Mouse (Mus musculus) spleen, adult 2 months (tissue): ENCODE measurements at regions not wholly inside any gene's neighbourhood (a gene's known extent, or its start where the extent isn't known, plus 50 kb on each side); places are given as distances from the start of the nearest gene placed in this dataset.

Source experiments
- DNase-seq, 2 experiments: peaks; one replicate each; pipeline versions ENCODE4 v3.0.0 to v3.0.0-alpha.2; 2012 to 2021; ENCODE audit warnings: low spot score in 2 of 2, low read depth in 1 of 2
- H3K27ac ChIP-seq: fragments of 200-500 bp; 2 replicates; pipeline ENCODE4 v1.5.1; 2012; ENCODE audit warnings: low read length, inconsistent platforms; ENCODE audit not compliant: insufficient read depth
- H3K27me3 ChIP-seq: fragments of 200-500 bp; 2 replicates; pipeline ENCODE4 v1.6.1; 2012; ENCODE audit warnings: mild to moderate bottlenecking, moderate library complexity, low read length, inconsistent platforms; ENCODE audit not compliant: control insufficient read depth, insufficient read depth
- H3K36me3 ChIP-seq: fragments of 200-500 bp; 2 replicates; pipeline ENCODE4 v1.6.1; 2012; ENCODE audit warnings: mild to moderate bottlenecking, low read length, inconsistent platforms; ENCODE audit not compliant: control insufficient read depth, insufficient read depth
- H3K4me1 ChIP-seq: fragments of 200-500 bp; 2 replicates; pipeline ENCODE4 v1.6.1; 2011; ENCODE audit warnings: inconsistent platforms; ENCODE audit not compliant: control insufficient read depth, insufficient read depth, insufficient read length
- H3K4me3 ChIP-seq: fragments of 200-500 bp; 2 replicates; pipeline ENCODE4 v1.5.1; 2011; ENCODE audit warnings: mild to moderate bottlenecking, inconsistent platforms; ENCODE audit not compliant: insufficient read depth, insufficient read length; ENCODE audit errors: extremely low read depth
- CTCF ChIP-seq: fragments of 200-500 bp; IDR thresholded peaks from 2 replicates; pipeline ENCODE4 v1.5.1; 2011; ENCODE audit warnings: mild to moderate bottlenecking, inconsistent platforms; ENCODE audit not compliant: insufficient read depth, insufficient read length, insufficient replicate concordance; ENCODE audit errors: extremely low read depth
- POLR2A ChIP-seq: fragments of 200-500 bp; IDR thresholded peaks from 2 replicates; pipeline ENCODE4 v1.6.1; 2011; ENCODE audit warnings: low read depth, low read length, inconsistent platforms
- WGBS: fragments of 180-500 bp; shearing (Covaris S2); methylation state at CpG from one replicate; pipeline ENCODE4 v1.1.7; 2018; 5-methylcytosine and 5-hydroxymethylcytosine counted together

DNA sequence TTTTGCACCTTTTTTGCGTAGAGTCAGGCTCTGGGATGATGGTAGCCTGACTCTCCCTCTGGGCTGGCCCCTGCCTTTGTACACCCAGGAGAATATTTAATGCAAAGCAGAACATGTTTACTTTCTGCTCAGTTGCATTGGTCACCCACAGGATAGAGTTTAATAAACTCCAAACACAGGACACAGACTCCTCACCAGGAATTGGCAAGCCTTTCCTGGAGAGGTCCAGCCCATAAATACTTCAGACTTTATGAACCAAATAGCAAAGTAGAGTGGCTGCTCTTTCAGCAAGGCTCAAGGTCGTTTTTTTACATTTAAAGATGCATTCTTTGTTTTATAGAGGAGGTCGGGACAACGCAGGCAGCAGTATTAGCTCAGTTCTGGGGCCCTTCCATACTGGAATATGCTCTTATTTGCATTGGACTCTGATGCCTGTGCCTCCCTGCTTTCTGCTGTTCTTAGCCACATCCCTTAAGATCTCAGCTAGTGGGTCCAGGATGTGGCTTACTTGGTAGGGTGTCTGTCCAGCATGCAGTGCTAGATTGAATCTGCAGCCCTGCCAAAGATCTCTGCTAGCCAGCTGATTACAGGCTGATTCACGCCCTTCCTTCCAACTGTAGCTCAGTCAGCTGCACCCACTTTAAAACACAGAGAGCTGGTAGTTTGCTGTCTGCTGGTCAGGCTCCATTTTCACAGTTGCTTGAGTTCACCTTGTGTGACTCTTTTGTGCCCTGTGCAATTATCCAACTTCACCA, 182.4 kb upstream of the F930015N05Rik start:
- Histone ChIP-seq H3K27ac (no peak overlapping the region), H3K4me3 (no peak overlapping the region), H3K27me3 (no peaks in the 10 kb centered on the region), H3K4me1 (no peaks in the 10 kb centered on the region), H3K36me3 (no peaks in the 10 kb centered on the region)
- DNase-seq = no peak
- no peak for TF ChIP-seq CTCF
- no peak for TF ChIP-seq POLR2A
- WGBS = 55% methylated on average over 5 of the region's 5 CpGs

- Histone ChIP-seq H3K36me3 (no peaks in the 10 kb centered on the region), H3K4me3 (no peak overlapping the region), H3K27me3 (no peaks in the 10 kb centered on the region), H3K27ac (no peak overlapping the region), H3K4me1 (no peaks in the 10 kb centered on the region)
- TF ChIP-seq CTCF = no peak
- no peak for TF ChIP-seq POLR2A
- no peak for DNase-seq
- 81% methylated on average over 7 of the region's 7 CpGs for WGBS
Measured at GRCm38 (mm10) chr11:64627180-64627579, 190.7 kb upstream of the F930015N05Rik start.

DNA sequence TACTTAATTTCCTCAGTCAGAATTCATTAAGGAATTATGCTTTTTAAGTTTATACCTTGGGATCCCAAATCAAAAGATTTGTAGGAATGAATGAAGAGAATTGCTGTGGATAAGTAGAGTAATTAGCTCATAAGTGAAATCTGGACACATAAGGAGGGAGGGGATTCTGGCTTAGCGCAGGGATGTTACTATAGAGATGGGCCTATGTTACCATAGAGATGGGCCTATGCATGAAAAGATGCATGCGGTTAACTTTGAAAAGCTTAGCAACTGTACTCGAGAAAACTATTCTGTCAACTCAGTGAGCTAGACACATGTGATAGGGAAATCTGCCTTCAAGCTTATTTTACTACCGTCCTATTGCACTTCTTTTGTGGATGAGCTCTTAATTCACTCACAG, 204.5 kb upstream of the F930015N05Rik start:
- Histone ChIP-seq H3K4me1 (no peaks in the 10 kb centered on the region), H3K4me3 (no peak overlapping the region), H3K27ac (no peak overlapping the region), H3K36me3 (no peaks in the 10 kb centered on the region), H3K27me3 (no peaks in the 10 kb centered on the region)
- 93% methylated on average over 4 of the region's 4 CpGs for WGBS
- no peak for DNase-seq
- TF ChIP-seq CTCF (no peak), POLR2A (no peak)

DNA sequence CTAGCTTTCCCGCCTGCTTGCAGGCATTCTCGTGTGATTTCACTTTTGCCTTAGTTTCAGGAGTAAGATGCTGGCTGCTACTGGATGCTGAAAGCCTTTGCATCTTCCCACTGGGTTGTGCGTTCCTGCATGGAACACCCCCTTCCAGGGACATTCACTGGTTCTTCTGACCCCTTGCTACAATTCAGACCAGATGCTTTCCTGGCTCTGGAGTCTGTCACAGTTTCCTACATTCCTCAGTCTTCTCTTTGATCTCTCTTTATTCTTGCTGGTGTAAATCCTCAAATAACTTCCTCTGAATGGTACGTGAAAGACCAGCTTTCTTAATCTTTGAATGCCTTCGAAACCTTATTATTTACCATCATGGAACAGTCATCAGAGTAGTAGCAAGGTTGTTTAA, 206.7 kb upstream of the F930015N05Rik start:
- H3K4me3 ChIP-seq = no peak overlapping the region
- no peak overlapping the region for H3K27ac ChIP-seq
- H3K27me3 ChIP-seq = no peaks in the 10 kb centered on the region
- H3K36me3 ChIP-seq = no peaks in the 10 kb centered on the region
- whole genome bisulfite sequencing = 71% methylated on average over 5 of the region's 5 CpGs
- H3K4me1 ChIP-seq = no peaks in the 10 kb centered on the region
- TF ChIP-seq POLR2A (no peak), CTCF (no peak)
- no peak for DNase-seq

DNA sequence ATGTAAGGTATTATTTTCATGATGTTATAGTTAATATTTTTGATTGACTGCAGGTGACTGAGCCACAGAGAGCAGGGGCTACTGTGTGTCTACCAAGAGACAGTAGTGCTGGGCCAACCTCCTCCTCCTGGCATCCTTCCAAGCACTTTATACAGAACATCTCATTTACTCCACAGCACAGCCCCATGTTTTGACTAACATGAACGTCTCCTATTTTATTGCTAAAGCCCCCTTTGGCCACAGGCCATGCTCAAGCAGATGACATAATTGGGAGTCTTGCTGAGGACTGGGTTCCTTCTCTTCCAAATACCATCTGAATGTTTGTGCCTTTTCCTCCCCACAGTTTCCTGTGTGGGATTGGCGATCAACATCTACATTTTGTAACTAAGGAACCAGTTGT, 211.5 kb upstream of the F930015N05Rik start:
- no peak for DNase-seq
- TF ChIP-seq CTCF (no peak), POLR2A (no peak)
- 50% methylated on average over 2 of the region's 2 CpGs for WGBS
- Histone ChIP-seq H3K36me3 (no peaks in the 10 kb centered on the region), H3K27ac (no peak overlapping the region), H3K4me1 (no peaks in the 10 kb centered on the region), H3K27me3 (no peaks in the 10 kb centered on the region), H3K4me3 (no peak overlapping the region)

GRCm38 (mm10) chr11:64650571-64651282, 214.3 kb upstream of the F930015N05Rik start:
- Histone ChIP-seq H3K4me3 (no peak overlapping the region), H3K27me3 (no peaks in the 10 kb centered on the region), H3K36me3 (no peaks in the 10 kb centered on the region), H3K27ac (no peak overlapping the region), H3K4me1 (no peaks in the 10 kb centered on the region)
- DNase-seq = no peak
- WGBS = 85% methylated on average over 10 of the region's 10 CpGs
- TF ChIP-seq CTCF (no peak), POLR2A (no peak)

DNA sequence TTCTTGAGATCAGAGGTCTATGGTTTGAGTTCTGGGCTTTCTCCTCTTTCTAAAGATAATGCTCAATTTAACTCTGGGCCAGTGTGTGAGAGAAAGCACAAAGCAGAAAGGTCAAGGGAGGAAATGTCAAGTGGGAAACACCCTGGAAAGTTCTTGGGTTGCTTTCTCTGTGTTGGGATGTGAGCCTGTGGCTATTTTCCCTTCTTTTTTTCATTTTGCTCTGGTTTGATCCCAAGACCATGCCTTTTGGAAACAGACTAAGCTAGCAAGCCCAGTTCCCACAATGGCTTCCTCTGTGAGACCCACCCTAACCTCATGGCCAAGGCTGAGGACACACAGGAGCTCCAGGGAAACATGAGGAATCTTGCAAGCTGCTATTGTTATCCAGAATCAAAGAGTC, 216.4 kb upstream of the F930015N05Rik start:
- Histone ChIP-seq H3K36me3 (no peaks in the 10 kb centered on the region), H3K27me3 (no peaks in the 10 kb centered on the region), H3K4me1 (no peaks in the 10 kb centered on the region), H3K4me3 (no peak overlapping the region), H3K27ac (peak overlapping the region; percentile 26; the same call in 1 of the 2 replicates)
- DNase-seq = no peak
- no peak for TF ChIP-seq CTCF
- no peak for TF ChIP-seq POLR2A
